Mouse (Mus musculus) left cerebral cortex, adult 8-10 months (tissue): ENCODE data around the gene Eif1. TPM values are rescaled to one million over a fixed set of nuclear protein-coding genes. Genes with fewer than 3 reads are reported as not detected.
"Not testable (repeated sequence)": the region's sequence is repeated elsewhere in the genome, so short reads cannot be mapped to it uniquely, and the experiment has no call there.

Experiments used
- DNase-seq, 2 experiments: peaks; one replicate each; pipeline ENCODE4 v3.0.0; 2022; ENCODE audit warnings: low spot score in 2 of 2
- total RNA-seq, 4 experiments: library from RNA; stranded (reverse); gene quantifications; 2 replicates each; pipeline ENCODE4 v1.2.4; 2022

Eif1 gene
- total RNA-seq, 4 experiments from 2014 or later: 753 to 824 (median 763) TPM

DNA sequence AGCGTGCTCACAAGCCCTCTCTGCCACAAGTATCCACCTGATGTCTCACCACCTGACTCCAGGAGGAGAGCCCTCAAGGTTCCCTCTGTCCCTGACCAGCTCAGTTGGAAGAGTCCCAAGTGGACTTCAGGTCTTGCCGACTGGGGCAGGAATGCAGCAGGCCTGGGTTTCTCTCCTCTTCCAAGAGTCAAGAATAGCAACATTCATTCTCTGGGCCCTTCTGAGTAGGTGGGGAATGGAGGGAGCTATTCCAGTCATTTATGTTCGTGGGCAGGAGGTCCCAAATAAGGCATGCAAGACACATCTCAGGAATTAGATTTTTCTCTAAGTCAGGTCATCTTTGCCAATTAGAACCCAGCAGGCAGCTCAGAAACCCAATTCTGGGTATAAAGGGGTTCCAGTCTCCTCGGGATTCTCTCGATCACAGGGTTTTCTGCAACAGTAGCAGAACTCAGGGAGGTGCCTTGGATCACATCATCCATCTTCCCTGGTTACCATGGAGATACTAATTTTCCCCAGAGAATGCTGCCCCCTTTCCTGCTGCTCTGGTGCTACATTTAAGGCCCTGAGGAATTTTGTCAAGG lies 7.5 kb upstream of the Eif1 start:
- peak in 1 of 2 experiments; percentile 59 for DNase-seq

DNA sequence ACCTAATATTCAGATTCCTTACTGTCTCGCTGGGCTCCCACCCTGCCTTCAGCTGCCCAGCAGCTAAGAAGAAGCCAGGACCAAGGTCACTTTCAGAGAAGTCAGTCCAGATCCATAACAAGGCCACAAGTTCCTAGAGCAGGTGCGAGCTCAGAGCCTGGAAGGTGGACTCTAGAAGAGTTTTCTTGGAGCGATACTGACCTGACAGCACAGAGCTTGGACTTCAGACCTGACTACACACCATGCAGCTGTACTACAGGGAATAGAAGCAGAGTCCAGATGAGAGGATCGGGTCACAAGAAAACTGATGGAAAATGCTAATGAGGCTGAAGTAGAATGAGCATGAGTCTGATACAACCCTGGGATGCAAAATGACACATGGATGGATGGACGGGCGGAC lies 6.3 kb upstream of the Eif1 start:
- DNase-seq: no peak

DNA sequence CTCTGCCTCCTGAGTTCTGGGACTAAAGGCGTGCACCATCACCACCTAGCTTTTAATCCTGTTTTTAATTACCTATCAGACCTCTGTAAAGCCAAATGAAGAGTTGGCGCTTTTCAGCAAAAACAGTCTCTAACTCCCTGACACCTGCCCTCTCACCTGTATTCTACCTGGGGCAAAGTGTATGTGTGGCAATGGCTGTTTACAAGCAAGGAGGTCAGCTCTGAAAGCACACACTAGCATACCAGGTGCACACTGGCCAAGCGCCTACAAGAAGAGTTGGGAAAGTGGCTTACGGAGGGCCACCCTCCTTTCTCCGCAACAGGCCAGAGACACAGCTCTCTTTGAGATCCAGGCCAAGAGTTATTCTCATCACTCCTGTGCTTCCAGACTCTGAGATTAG lies 4.2 kb upstream of the Eif1 start:
- no peak for DNase-seq

DNA sequence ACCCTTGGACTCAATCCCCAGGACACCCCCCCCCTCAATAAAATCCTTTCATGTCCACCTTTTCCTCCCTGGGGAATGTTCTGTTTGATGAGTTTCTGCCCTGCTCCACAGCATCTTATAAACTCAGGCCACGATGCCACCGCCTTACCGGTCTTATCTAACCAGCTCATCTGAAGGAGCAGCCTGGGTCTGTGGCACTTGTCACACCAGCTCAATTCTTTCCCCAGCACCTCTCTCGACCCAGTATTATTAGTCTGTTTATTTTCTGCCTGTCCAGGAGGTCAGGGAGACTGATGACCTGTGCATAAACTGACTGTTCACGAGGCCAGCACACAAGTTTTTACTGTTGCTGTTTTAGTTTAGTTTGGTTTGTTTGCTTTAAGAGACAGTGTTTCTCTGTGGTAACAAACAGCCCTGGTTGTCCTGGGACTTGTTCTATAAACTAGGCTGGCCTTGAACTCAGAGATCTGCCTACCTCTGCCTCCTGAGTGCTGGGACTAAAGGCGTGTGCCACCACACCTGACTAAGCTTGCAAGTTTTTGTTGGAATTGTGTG lies 1.8 kb upstream of the Eif1 start:
- DNase-seq: no peak

DNA sequence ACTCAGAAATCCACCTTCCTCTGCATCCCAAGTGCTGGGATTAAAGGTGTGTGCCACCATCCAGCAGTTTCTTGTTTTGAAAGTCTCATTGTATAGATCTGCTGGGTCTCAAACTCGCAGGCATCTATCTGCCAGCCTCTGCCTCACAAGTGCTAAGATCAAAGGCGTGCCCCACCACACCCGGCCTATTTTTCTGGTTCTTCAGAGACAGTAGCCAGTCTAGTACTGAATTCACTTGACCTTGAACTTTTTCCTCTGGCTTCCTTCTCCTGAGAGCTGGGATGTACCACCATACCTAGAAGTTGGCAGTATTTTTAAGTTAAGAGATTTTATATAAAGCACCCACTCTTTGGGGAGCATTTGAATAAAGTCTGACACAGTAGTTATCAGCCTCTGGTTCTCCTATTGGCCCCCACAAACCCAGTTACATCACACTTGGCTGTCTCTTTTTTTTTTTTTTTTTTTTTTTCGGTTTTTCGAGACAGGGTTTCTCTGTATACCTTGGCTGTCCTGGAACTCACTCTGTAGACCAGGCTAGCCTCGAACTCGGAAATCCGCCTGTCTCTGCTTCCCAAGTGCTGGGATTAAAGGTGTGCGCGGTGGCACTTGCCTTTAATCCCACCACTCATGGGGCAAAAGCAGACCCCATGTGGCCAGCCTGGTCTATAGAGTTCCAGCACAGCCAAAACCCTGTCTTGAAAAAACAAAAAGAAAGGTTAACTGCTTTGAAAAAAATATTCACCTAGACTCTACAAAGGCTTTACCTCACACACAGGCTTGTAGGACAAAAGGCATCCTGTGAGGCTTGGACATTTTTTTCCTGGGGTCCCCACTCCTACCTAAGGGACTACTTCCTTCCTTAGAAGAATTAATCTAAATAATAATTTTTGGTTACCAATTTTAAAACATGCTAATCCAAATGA lies 895 bp upstream of the Eif1 start:
- DNase-seq: no peak

DNA sequence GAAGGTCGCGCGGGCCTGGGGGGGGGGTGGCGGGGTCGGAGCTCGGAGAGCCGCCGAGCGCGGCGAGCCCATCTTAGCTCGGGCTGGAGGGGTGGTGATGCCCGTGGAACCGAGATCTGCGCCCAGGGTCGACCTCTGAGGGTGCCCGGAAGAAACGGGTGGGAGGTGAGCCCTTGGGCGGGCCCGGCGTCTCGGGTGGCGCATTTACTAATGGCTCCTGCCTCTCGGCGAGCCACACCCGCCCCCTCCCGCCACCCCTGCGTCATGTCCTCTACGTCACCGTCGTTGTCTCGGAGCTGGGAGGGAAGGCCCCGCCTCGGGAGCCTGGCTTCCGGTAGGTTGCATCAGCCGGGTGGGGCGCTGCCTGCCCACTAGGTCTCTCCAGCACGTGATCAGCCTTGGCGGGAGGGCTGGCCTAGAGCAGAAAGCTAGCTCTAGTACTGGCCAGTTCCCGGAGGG lies 516 bp downstream of the Eif1 start:
- peak; percentile 79 to 97 for DNase-seq

DNA sequence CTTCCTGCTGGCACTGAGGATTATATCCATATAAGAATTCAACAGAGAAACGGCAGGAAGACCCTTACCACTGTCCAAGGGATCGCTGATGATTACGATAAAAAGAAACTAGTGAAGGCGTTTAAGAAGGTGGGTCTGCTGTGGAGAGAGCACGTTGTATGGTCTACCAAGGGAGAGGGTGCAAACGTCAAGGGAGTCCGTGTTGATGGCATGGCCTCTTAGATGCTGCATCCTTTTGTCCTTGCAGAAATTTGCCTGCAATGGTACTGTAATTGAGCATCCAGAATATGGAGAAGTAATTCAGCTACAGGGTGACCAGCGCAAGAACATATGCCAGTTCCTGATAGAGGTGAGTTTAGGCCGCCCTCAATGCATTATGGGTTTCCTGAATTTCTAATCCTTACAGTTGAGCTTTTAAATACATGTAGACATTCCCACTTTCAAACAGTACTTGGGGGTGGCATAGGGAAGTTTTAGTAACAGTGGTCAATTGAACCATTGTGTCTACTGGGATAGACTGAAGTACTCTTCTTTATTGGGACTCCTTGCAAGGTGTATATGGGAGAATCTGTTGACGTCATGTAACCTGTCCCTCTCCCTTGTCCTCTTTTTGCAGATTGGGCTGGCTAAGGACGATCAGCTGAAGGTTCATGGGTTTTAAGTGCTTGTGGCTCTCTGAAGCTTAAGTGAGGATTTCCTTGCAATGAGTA lies 1.2 kb downstream of the Eif1 start:
- DNase-seq: not testable (repeated sequence)

DNA sequence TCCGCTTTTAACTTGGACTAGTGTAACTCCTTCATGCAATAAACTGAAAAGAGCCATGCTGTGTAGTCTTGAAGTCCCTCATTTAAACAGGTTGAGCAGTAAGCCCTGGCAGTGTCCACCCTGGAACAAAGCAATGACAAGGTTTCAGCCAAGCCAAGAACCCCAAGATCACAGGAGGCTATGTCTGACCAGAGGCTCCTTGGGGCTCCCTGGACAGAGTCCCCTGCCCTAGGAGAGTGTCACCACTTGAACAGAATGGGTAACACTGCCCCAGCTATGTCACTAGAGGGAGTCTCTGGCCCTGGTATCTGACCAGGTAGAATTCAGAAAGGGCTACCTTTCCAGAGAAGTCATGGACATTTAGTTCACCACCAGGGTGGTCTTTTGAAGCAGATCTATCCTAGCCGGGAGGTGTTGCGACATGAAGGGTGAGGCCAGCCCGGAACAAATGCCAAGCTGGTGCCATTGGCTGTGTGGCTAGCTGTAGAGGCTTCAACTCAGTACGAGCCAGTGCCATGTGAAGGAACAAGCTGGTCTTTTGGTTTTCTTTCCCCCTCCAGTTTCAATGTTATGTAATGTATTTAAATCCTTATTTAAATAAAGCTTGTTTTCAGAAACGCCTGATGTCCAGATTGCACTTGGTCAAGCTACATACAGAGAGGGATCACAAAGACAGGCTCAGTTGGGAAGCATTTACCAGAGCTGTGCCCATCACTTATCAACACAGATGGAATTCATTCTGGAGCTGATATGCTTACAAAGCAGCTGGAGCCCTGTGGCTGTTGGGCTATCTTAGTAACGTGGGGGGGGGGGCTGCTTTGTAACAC lies 2.0 kb downstream of the Eif1 start:
- DNase-seq: not testable (repeated sequence)

DNA sequence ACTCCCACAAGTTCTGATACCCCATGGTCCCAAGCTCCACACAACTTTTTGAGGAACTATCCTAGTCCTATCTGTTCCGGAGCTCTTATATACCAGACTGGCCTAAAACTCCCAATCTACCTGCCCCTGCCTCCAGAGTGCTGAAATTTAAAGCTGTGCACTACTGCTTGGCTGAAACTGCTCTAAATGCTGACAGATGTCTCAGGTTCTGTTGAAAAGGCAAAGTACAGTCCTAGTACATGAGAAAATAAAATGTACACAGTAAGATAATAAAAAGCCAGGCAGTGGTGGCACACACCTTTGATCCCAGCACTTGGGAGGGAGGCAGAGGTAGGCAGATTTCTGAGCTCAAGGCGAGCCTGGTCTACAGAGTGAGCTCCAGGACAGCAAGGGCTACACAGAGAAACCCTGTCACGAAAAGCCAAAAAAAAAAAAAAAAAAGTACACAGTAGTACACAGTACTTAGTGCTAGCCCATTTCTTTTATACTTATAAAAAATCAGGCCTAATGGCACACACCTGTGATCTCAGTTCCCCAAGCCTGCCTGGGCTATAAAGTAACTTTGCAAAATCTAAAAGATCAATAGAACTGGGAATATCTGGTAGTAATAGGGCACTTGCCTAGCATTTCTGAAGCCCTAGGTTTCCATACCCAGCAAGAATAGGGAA lies 3.0 kb downstream of the Eif1 start:
- DNase-seq: no peak

DNA sequence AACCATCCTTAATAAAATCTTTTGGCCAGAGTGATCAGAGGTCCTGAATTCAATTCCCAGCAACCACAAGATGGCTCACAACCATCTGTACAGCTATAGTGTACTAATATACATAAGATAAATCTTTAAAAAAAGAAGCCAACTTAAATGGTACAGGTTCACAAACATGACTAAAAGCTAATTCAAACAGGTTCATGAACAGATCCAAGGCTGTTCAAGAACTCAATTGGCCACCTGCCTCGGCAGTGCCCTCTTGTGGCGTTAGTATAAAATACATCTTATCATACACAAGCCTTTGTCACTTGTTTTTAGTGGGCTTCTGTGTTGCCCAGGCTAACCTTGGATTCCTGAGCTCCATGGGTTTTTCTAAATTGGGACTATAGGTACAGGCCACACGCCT lies 3.9 kb downstream of the Eif1 start:
- DNase-seq: no peak

DNA sequence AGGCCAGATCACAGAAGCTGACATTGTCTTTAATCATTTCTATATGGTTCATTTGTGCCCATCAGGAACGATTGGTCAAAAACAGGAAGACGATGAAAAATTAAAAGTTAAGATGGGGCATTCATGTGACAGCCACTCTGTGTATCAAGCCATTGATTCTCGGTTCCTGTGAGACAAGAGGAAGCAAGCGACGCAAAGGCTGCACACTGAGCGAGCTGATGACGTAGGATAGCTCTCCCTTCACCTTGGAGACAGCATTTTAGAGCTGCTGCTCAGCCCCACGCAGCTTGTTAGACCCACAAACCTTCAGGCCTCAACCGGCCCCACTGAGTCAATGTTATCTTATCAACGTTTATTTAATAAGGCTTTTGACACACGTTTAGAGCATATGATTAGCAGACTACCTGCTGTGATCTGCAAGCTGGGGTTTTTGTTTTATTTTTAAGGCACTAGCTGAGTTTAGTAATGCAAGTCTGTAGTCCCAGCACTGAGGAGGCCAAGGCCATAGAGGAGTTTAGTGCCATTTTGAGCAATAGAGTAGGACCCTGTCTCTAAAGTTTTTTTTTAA lies 5.5 kb downstream of the Eif1 start:
- no peak for DNase-seq

DNA sequence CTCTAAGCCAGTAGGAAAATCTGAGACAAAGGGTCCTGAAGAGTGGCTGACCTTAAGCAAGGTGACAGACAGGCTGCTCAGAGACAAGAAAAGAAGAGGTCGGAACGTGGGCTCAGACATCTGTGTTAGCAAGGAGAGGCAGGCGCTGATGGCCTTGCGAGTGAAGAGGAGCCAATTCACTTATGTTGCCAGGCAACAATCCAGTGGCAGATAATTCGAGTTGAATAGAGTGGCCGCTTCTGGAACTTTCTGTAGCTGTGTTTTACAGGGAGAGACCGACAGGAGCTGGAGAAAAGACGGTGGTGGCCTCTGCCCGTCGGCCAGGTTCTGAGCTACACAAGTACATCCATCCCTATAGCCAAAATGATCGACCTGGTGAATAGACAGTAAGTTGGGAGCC lies 7.6 kb downstream of the Eif1 start:
- DNase-seq: no peak

DNA sequence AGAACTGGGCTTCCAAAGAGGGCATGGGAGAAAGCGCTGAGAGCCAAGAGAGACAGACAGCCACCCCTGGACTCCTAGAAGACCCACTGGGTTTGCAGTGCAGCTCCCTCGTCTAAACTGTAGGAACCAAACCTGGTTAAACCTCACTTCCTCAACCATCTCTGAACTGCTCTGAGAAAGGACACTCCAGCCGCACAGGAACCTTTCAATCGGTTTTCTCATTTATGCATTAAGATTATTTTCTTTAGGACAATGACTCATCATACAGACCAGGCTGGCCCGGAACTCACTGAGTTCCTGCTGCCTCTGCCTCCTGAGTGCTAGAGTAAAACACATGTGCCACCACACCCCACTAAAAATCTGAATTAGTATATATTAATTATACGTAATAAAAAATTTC lies 8.1 kb downstream of the Eif1 start:
- no peak for DNase-seq

DNA sequence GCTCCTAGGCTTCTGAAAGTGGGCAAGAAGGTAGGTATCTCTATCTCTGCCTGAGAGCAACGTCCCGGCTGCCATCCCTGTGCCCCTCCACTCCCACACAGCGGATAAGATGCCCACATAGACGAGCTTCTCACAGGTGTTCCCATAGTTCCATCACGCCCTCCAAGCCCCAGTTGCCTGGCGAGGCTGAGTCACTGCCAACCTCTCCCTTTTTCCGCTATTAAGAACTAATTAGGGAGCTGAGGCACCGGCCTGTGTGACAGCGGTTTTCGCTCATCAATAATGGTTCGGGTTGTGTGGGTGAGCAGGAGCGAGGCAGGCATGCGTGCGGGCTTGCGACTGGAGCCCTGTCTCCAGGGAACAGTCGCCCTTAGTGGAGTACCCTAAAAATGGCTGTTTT lies 10.6 kb downstream of the Eif1 start:
- no peak for DNase-seq

DNA sequence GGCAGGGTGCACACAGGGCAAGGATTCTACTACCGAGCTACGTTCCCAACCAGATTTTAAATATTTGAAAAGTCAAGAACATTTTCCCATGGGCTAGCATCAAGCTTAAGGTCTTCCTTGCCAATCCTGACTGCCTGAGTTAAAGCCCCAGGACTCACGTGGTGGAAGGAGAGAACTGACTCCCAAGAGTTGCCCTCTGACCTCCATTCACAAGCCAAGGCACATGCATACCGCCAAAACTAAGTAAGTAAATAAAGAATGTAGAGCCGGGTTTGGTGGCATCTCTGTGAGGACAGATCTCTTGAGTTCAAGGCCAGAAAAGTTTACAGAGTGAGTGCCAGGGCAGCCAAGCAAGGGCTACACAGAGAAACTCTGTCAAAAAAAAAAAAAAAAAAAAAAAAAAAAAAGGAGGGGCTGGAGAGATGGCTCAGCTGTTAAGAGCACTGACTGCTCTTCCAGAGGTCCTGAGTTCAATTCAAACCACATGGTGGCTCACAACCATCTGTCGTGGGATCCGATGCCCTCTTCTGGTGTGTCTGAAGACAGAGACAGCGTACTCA lies 11.2 kb downstream of the Eif1 start:
- DNase-seq: not testable (repeated sequence)

DNA sequence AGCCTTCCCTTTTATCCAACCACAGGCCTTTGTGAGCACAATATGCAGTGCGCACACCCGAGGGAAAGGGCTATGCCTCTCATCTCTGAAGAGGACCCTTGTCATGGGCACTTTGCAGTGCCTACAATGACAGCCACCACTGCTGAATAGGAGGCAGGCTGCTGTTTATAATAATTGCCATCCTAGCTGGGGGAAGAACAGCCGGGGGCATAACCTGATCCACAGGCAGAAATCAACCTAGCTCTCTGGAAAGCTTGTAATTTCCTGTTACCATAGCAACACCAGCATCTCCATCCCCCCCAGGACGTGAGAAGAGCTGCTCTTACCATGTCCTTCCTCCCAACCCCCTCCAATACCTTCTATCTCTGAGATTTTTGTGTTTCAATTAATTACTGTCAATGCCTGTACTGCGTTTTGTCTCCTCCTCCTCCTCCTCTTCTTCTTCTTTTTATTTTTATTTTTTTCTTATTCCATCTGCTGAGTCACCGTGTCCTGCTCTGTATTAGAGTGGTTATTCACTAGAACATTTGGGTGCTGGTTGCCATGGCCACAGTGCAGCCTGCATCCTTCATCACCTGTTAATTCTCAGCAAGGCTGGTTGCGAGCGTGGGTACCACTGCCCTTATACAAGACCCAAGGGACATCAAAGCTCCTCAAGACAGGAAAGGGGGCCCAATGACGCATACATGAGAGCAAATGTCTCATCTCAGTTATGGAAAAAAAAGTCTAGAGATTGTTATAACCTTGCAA lies 13.3 kb downstream of the Eif1 start:
- DNase-seq: peak; percentile 40 to 72

DNA sequence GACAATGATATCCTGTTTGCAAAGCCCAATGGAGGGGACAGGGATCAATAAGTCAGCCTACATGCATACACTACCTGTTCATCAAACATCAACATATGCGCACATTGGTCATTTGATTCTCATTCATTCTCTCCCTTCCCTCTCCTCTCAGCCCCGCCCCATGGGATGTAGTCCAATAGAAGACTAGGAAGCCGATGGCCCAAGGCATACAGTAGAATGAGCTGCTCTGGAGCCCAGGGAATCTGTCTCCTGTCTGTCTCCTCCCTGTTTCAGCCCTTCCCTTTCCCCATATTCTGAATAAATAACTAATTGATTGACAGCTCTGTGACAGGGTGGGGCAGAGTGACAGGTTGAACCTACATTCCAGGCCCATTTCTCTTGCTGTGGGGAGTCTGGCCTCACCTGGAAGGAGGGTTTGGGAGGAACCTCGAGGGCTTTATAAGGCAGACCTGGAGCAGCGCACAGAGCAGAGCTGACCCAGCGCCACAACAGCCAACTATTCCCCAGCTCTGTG lies 14.3 kb downstream of the Eif1 start, which contains the start of gene Gast:
Gast (plus strand) TSS at position 464 of the 514 bp plus-strand sequence.
- DNase-seq: no peak

DNA sequence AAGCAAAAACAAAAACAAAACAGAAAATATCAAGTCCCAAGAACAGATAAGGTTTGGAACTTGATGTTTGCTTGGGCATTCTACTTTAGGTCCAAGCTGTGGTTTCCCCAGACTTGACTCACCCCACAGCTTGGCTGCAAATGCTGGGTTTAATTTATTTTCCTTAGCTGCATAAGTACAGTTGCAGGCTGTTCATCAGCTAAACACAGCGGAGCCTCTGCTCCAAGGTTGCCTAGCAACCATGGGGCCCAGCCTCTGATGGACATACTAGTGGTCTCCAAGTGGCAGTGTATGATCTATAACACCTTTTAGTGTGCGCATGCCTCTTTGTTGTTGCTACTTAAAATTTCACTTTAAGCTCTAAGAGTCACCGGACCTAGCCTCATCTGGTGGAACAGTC lies 16.0 kb downstream of the Eif1 start:
- DNase-seq: no peak

DNA sequence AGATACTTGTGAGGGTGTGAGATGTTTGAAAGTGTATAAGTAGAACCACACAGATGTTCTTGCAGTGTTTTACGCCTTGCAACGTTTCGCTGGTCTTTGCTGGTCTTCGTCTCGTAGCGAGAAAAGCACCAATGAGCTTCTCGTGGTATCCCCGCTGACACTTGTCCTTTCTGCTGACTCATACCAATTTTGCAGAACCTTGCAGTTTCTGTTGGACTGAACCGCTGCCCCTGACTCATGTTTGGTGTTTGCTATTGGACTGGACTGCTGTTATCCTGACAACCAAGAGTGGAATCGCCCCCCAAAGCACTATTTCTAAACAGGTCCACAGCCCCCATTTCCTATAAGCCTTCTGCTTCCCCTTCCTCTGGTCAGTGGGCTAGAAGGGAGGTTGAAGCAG lies 24.6 kb downstream of the Eif1 start:
- no peak for DNase-seq
